Mouse (Mus musculus) C2C12 (cell line): ENCODE data around the gene Socs3. TPM values are rescaled to one million over a fixed set of nuclear protein-coding genes. Genes with fewer than 3 reads are reported as not detected.
A peak's percentile ranks its signal among the peaks of the same experiment; 100 is the strongest.

ENCODE experiments used
- H3K27me3 ChIP-seq: one replicate; pipeline ENCODE4 v1.6.1; 2011; ENCODE audit not compliant: control insufficient read depth, insufficient read depth, insufficient read length
- H3K36me3 ChIP-seq: one replicate; pipeline ENCODE4 v1.6.1; 2011; ENCODE audit not compliant: control insufficient read depth, insufficient read depth
- H3K4me3 ChIP-seq: one replicate; pipeline ENCODE4 v1.5.1; 2011; ENCODE audit warnings: mild to moderate bottlenecking, control low read depth; ENCODE audit not compliant: poor library complexity, insufficient read depth, severe bottlenecking
- H3K79me2 ChIP-seq: one replicate; pipeline ENCODE4 v1.6.1; 2011; ENCODE audit not compliant: control insufficient read depth, insufficient read depth
- H3K79me3 ChIP-seq: one replicate; pipeline ENCODE4 v1.6.1; 2011; ENCODE audit warnings: low read depth, control low read depth
- H3ac ChIP-seq: one replicate; pipeline ENCODE3; 2011; ENCODE audit warnings: low read depth; ENCODE audit not compliant: control insufficient read depth, insufficient read length
- CEBPB ChIP-seq: IDR thresholded peaks from one replicate; pipeline ENCODE4 v1.6.1; 2011; ENCODE audit warnings: low read depth, mild to moderate bottlenecking, control low read depth, moderate library complexity
- CTCF ChIP-seq: IDR thresholded peaks from one replicate; pipeline ENCODE4 v1.5.1; 2011; ENCODE audit not compliant: control insufficient read depth, insufficient read depth, insufficient read length
- FOSL1 ChIP-seq: IDR thresholded peaks from one replicate; pipeline ENCODE4 v1.8.0; 2011; ENCODE audit warnings: mild to moderate bottlenecking, low read length; ENCODE audit not compliant: poor library complexity, insufficient read depth, severe bottlenecking
- MAX ChIP-seq: IDR thresholded peaks from one replicate; pipeline ENCODE4 v1.6.1; 2011; ENCODE audit warnings: mild to moderate bottlenecking, control low read depth
- MYOD1 ChIP-seq: IDR thresholded peaks from one replicate; pipeline ENCODE4 v1.6.1; 2011; ENCODE audit warnings: low read depth; ENCODE audit not compliant: control insufficient read depth, insufficient read length
- MYOG ChIP-seq: IDR thresholded peaks from one replicate; pipeline ENCODE4 v1.6.1; 2011; ENCODE audit not compliant: control insufficient read depth, insufficient read length; ENCODE audit errors: extremely low read depth
- USF1 ChIP-seq: IDR thresholded peaks from one replicate; pipeline ENCODE4 v1.6.1; 2011; ENCODE audit warnings: low read depth, mild to moderate bottlenecking, control low read depth, moderate library complexity
- polyA plus RNA-seq: library from polyadenylated mRNA; unstranded; fragments of >200 nt; fragmentation: generic; extraction: Trizol; gene quantifications from one replicate; pipeline ENCODE4 v1.2.1, GENCODE M21; 2012; ENCODE audit warnings: missing spikeins

The Socs3 gene
- polyA plus RNA-seq, 1 experiment = 12.5 TPM

DNA sequence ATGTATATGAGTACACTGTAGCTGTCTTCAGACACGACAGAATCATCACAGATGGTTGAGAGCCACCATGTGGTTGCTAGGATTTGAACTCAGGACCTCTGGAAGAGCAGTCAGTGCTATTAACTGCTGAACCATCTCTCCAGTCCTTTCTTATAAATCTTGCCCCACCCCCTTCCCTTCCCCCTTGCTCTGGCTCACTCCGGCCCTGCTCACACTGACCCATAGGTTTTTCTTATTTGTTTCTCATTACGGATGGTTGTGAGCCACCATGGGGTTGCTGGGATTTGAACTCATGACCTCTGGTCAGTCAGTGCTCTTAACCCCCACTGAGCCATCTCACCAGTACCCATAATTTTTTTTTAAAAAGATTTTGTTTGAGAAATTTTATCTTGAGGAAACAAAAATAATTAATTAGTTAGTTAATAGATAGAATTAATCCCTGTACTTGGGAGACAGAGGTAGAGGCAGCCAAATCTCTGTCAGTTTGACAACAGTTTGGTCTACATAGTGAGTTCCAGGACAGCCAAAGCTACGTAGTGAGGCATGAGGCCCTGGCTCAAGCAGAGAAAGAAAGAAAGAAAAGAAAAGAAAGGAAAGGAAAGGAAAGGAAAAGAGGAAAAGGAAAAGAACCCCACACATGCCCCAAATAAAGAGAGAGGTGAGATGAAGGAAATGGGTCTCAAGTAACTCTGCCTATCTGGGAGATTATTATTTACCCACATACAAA, 30.7 kb downstream of the Socs3 start:
- Histone ChIP-seq H3ac (no peak overlapping the region), H3K27me3 (no peaks in the 10 kb centered on the region), H3K79me3 (no peaks in the 10 kb centered on the region), H3K36me3 (no peaks in the 10 kb centered on the region), H3K4me3 (no peak overlapping the region), H3K79me2 (peaks cover 7% of the 10 kb centered on the region)
- no peak for TF ChIP-seq MYOG

DNA sequence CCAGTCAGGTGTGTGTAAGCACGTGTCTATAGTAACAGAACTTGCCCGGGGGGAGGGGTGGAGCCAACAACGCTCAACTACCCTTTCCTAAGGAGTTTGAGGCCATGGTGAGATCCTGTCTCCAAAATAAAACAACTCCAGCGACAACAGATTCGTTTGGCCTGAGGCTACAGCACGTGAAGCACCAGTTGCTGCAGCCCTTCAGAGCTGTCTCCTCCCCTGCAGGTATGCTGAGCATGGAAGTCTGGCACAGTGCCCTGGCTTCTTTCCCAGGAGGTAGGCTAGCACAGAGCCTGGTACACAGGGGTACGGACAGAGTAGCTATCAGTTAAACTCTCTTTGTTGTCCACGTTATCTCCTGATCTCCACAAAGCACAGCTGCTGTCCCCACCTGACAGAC, 33.6 kb downstream of the Socs3 start:
- H3ac ChIP-seq = no peak overlapping the region
- no peaks in the 10 kb centered on the region for H3K36me3 ChIP-seq
- H3K79me3 ChIP-seq = no peaks in the 10 kb centered on the region
- peaks cover 7% of the 10 kb centered on the region for H3K79me2 ChIP-seq
- no peaks in the 10 kb centered on the region for H3K27me3 ChIP-seq
- no peak overlapping the region for H3K4me3 ChIP-seq
- TF ChIP-seq MYOG (no peak), MAX (no peak), FOSL1 (no peak), CTCF (no peak), USF1 (no peak), MYOD1 (no peak)

DNA sequence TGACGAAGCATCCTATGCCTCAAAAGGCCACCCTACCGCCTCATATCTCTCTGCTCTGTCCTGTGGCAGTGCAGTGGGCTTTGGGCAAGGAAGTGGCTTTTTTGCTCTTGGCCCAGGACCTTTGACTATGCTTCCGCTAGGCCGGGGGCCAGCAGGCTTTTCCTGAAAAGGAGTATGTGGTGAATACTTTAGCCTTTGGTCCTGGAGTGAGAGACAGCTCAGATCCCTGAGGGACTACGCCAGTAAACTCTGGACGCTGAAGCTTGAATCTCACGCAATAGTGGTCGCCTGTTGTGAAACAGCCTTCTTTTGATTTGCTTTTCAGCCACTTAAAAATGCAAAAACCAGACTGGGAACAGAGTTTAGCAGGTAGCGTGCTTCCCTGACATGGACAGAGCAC, 34.2 kb downstream of the Socs3 start:
- TF ChIP-seq CEBPB (peak; percentile 91), USF1 (no peak)
- Histone ChIP-seq H3K36me3 (no peaks in the 10 kb centered on the region), H3ac (no peak overlapping the region), H3K27me3 (no peaks in the 10 kb centered on the region), H3K79me2 (peaks cover 7% of the 10 kb centered on the region), H3K79me3 (no peaks in the 10 kb centered on the region), H3K4me3 (no peak overlapping the region)

DNA sequence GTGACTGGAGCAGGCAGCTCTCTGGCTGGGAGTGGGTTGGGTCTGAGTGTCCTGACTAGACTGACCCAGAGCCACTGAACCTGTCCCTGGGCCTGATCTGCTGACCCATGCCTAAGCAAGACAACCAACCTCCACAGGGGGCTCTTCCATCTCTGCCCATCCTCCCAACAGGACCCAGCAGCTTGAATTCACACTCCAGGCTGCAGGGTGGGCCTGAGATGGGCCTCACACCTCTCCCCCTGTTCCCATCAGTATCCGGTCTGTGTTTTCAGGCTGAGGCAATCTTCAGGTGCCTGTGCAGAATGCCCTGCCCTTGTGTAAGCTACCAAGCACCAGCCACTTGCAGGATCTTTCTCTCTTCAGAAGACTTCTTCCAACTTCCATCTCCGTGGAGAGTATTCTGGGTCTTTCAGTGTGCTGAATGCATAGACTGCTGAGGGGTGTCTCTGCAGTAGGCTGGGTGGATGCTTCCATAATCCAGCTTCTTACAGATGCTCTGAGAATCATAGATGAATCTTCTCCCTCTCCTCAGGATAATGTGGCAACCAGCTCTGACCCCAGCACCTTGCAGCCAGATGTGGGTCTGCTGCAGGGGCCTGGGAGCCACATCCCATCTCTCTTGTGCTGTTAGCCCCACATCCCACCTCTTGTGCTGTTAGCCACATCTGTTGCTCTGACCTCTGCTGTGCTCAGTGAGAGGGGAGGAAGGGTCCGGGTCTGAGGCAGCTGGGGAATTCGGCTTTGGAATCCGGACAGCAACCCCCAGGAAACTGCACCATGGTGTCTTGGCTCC, 35.1 kb downstream of the Socs3 start:
- no peak for TF ChIP-seq MYOG
- no peak for TF ChIP-seq CTCF
- no peak for TF ChIP-seq CEBPB
- TF ChIP-seq USF1 = no peak
- TF ChIP-seq MAX = no peak
- no peak for TF ChIP-seq FOSL1
- TF ChIP-seq MYOD1 = no peak
- Histone ChIP-seq H3K79me3 (no peaks in the 10 kb centered on the region), H3K4me3 (no peak overlapping the region), H3ac (no peak overlapping the region), H3K79me2 (peaks cover 7% of the 10 kb centered on the region), H3K36me3 (no peaks in the 10 kb centered on the region), H3K27me3 (no peaks in the 10 kb centered on the region)

DNA sequence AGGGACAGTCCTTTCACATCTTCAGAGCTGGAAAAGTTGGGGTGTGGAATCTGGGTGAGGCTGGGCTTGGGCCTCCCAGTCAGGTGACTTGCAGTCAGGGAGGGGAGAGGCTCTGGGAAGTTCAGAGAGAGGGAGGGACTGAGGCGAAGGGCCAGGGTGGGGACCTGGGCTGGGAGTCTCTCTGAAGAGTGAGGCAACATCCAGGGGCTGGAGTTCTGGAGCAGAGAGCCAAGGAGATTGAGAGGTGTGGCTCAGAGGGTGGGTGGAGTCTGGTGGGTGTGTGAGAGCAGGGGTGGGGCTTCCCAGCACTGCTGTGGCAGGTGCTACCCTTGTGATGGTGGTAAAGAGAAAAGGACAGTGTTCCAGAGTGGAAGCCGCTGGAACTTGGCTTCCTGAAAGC, 35.7 kb downstream of the Socs3 start:
- no peaks in the 10 kb centered on the region for H3K79me3 ChIP-seq
- peaks cover 6% of the 10 kb centered on the region for H3K79me2 ChIP-seq
- H3K36me3 ChIP-seq = no peaks in the 10 kb centered on the region
- no peak overlapping the region for H3ac ChIP-seq
- no peak overlapping the region for H3K4me3 ChIP-seq
- TF ChIP-seq FOSL1 = no peak
- TF ChIP-seq MYOG = no peak
- TF ChIP-seq MAX = no peak
- peak; percentile 81 for TF ChIP-seq USF1
- peak; percentile 4 for TF ChIP-seq MYOD1
- TF ChIP-seq CTCF = no peak
- TF ChIP-seq CEBPB = peak; percentile 78
- no peaks in the 10 kb centered on the region for H3K27me3 ChIP-seq

DNA sequence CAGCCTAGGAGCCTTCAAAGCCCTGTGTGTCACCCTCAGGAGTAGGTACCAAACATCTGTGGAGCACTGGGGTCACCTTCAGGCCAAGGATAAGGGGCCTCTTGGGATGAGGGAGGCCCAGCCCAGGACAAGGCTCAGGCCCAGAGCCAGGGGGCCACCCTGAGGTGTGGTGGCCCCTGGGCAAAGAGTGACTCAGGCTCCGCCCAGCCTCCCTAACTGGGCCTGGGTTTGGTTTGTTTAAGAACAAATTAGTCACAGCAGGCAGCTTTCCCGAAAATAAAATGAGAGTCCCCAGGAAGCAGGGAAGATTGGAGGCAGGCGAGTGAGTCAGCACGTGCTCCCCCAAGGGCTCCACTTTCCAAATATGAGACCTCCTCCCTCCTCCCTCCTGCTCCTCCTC, 37.7 kb downstream of the Socs3 start:
- Histone ChIP-seq H3K36me3 (no peaks in the 10 kb centered on the region), H3K4me3 (no peak overlapping the region), H3K79me2 (no peaks in the 10 kb centered on the region), H3K27me3 (no peaks in the 10 kb centered on the region), H3ac (no peak overlapping the region), H3K79me3 (no peaks in the 10 kb centered on the region)
- TF ChIP-seq MAX (peak; percentile 94), FOSL1 (peak; percentile 55), MYOD1 (peak; percentile 20), USF1 (peak; percentile 86), CEBPB (no peak)
